Mouse (Mus musculus) hindbrain, embryonic 10.5 days (tissue): ENCODE measurements around the gene Necap2. TPM values are rescaled to one million over a fixed set of nuclear protein-coding genes. Genes with fewer than 3 reads are reported as not detected.

Experiments used
- DNase-seq: peaks from one replicate; pipeline ENCODE4 v3.0.0-alpha.2; 2017; ENCODE audit warnings: low spot score
- H3K27ac ChIP-seq: fragments of 300-500 bp; sonication (generic); 2 replicates; pipeline ENCODE4 v1.5.1; 2016; ENCODE audit warnings: mild to moderate bottlenecking, moderate library complexity
- H3K27me3 ChIP-seq: fragments of 300-500 bp; sonication (generic); 2 replicates; pipeline ENCODE4 v1.6.1; 2016; ENCODE audit warnings: mild to moderate bottlenecking; ENCODE audit not compliant: poor library complexity, insufficient read depth, severe bottlenecking
- H3K36me3 ChIP-seq: fragments of 300-500 bp; sonication (generic); 2 replicates; pipeline ENCODE4 v1.6.1; 2016; ENCODE audit warnings: mild to moderate bottlenecking, moderate library complexity
- H3K4me1 ChIP-seq: fragments of 300-500 bp; sonication (generic); replicated peaks from 2 replicates; pipeline ENCODE4 v1.6.1; 2016; ENCODE audit warnings: mild to moderate bottlenecking
- H3K4me3 ChIP-seq: fragments of 300-500 bp; sonication (generic); 2 replicates; pipeline ENCODE4 v1.5.1; 2016; ENCODE audit warnings: mild to moderate bottlenecking, moderate library complexity
- H3K9me3 ChIP-seq: fragments of 300-500 bp; sonication (generic); 2 replicates; pipeline ENCODE4 v1.6.1; 2016; ENCODE audit warnings: mild to moderate bottlenecking, moderate library complexity
- WGBS: fragments of 180-500 bp; shearing (Covaris S2); methylation state at CpG from one replicate; pipeline ENCODE4 v1.1.7; 2016; 5-methylcytosine and 5-hydroxymethylcytosine counted together
- polyA plus RNA-seq: library from polyadenylated mRNA; unstranded; fragments of >200 nt; fragmentation: Nextera tagmentation; extraction: Ambion mirVana; gene quantifications from 2 replicates; pipeline ENCODE4 v1.2.1, GENCODE M21; 2016

Gene Necap2
- polyA plus RNA-seq, 1 experiment from 2014 or later, result 66.0 TPM

- H3K9me3 ChIP-seq, result no peaks in the 10 kb centered on the region
- peaks cover 71% of the 10 kb centered on the region for H3K36me3 ChIP-seq
- WGBS, result 90% methylated on average over 9 of the region's 9 CpGs
- no peak overlapping the region for H3K4me3 ChIP-seq
- H3K27ac ChIP-seq, result no peak overlapping the region
- no peaks in the 10 kb centered on the region for H3K4me1 ChIP-seq
- no peaks in the 10 kb centered on the region for H3K27me3 ChIP-seq
- no peak for DNase-seq
These were observed 10.6 kb downstream of the Necap2 start for GRCm38 (mm10) chr4:141067516-141068046.

- Histone ChIP-seq H3K36me3 (peaks cover 65% of the 10 kb centered on the region), H3K4me3 (no peak overlapping the region), H3K9me3 (no peaks in the 10 kb centered on the region), H3K27ac (no peak overlapping the region), H3K27me3 (no peaks in the 10 kb centered on the region), H3K4me1 (no peaks in the 10 kb centered on the region)
- DNase-seq, result no peak
- 87% methylated on average over 12 of the region's 12 CpGs for WGBS
These were observed 11.2 kb downstream of the Necap2 start for GRCm38 (mm10) chr4:141066709-141067515.

- Histone ChIP-seq H3K9me3 (no peaks in the 10 kb centered on the region), H3K4me3 (no peak overlapping the region), H3K4me1 (peaks cover 14% of the 10 kb centered on the region), H3K27me3 (no peaks in the 10 kb centered on the region), H3K36me3 (peaks cover 47% of the 10 kb centered on the region), H3K27ac (no peak overlapping the region)
- peak; percentile 83 for DNase-seq
- WGBS, result 5% methylated on average over 8 of the region's 8 CpGs
These were observed 13.0 kb downstream of the Necap2 start for GRCm38 (mm10) chr4:141065123-141065522.

- WGBS, result 86% methylated on average over 4 of the region's 4 CpGs
- Histone ChIP-seq H3K4me3 (no peak overlapping the region), H3K27me3 (no peaks in the 10 kb centered on the region), H3K4me1 (peaks cover 23% of the 10 kb centered on the region), H3K27ac (no peak overlapping the region), H3K9me3 (no peaks in the 10 kb centered on the region), H3K36me3 (peaks cover 37% of the 10 kb centered on the region)
- DNase-seq, result no peak
These were observed 14.0 kb downstream of the Necap2 start for GRCm38 (mm10) chr4:141064104-141064659.

GRCm38 (mm10) chr4:141060426-141061301 lies 17.5 kb downstream of the Necap2 start, which contains the start of gene Crocc:
Gene Crocc (minus strand): TSS chr4:141060550.
- Histone ChIP-seq H3K36me3 (peaks cover 25% of the 10 kb centered on the region), H3K27me3 (no peaks in the 10 kb centered on the region), H3K4me1 (peaks cover 37% of the 10 kb centered on the region), H3K27ac (peak within 1 kb of the TSS; percentile 95), H3K4me3 (peak within 1 kb of the TSS; percentile 68), H3K9me3 (no peaks in the 10 kb centered on the region)
- peak; percentile 100 for DNase-seq
- under 1% methylated on average over 77 of the region's 77 CpGs for WGBS

- WGBS, result 2% methylated on average over 32 of the region's 32 CpGs
- peak; percentile 12 for DNase-seq
- H3K9me3 ChIP-seq, result no peaks in the 10 kb centered on the region
- H3K27ac ChIP-seq, result peak overlapping the region; percentile 95
- H3K36me3 ChIP-seq, result peaks cover 31% of the 10 kb centered on the region
- no peaks in the 10 kb centered on the region for H3K27me3 ChIP-seq
- H3K4me1 ChIP-seq, result peaks cover 37% of the 10 kb centered on the region
- peak overlapping the region; percentile 68 for H3K4me3 ChIP-seq
These were observed 18.3 kb downstream of the Necap2 start for GRCm38 (mm10) chr4:141059616-141060425.

GRCm38 (mm10) chr4:141058835-141059234 lies 19.3 kb downstream of the Necap2 start:
- Histone ChIP-seq H3K4me1 (peaks cover 44% of the 10 kb centered on the region), H3K27me3 (no peaks in the 10 kb centered on the region), H3K36me3 (peaks cover 40% of the 10 kb centered on the region), H3K27ac (peak overlapping the region; percentile 23; the same call in 1 of the 2 replicates), H3K9me3 (no peaks in the 10 kb centered on the region), H3K4me3 (peak overlapping the region; percentile 68; the same call in 1 of the 2 replicates)
- 81% methylated on average over 9 of the region's 9 CpGs for WGBS
- DNase-seq, result no peak

GRCm38 (mm10) chr4:141056970-141057369 lies 21.2 kb downstream of the Necap2 start:
- 97% methylated on average over 10 of the region's 10 CpGs for WGBS
- Histone ChIP-seq H3K4me1 (peaks cover 62% of the 10 kb centered on the region), H3K36me3 (peaks cover 52% of the 10 kb centered on the region)

GRCm38 (mm10) chr4:141053568-141054161 lies 24.5 kb downstream of the Necap2 start:
- WGBS, result 24% methylated on average over 17 of the region's 17 CpGs
- Histone ChIP-seq H3K4me3 (peak overlapping the region; percentile 32), H3K4me1 (peaks cover 63% of the 10 kb centered on the region), H3K36me3 (peaks cover 63% of the 10 kb centered on the region), H3K27ac (peak overlapping the region; percentile 87), H3K9me3 (no peaks in the 10 kb centered on the region), H3K27me3 (no peaks in the 10 kb centered on the region)
- DNase-seq, result peak; percentile 65

More at GRCm38 (mm10) chr4:141056970-141057369, 21.2 kb downstream of the Necap2 start:
- Histone ChIP-seq H3K9me3 (no peaks in the 10 kb centered on the region), H3K27me3 (no peaks in the 10 kb centered on the region), H3K4me3 (no peak overlapping the region), H3K27ac (no peak overlapping the region)
- no peak for DNase-seq

GRCm38 (mm10) chr4:141053138-141053537 lies 25.0 kb downstream of the Necap2 start:
- WGBS, result 37% methylated on average over 8 of the region's 8 CpGs
- H3K4me3 ChIP-seq, result peak overlapping the region; percentile 32
- H3K9me3 ChIP-seq, result no peaks in the 10 kb centered on the region
- H3K36me3 ChIP-seq, result peaks cover 67% of the 10 kb centered on the region
- H3K4me1 ChIP-seq, result peaks cover 66% of the 10 kb centered on the region
- DNase-seq, result no peak
- H3K27me3 ChIP-seq, result no peaks in the 10 kb centered on the region
- peak overlapping the region; percentile 87 for H3K27ac ChIP-seq

- no peak for DNase-seq
- Histone ChIP-seq H3K36me3 (peaks cover 68% of the 10 kb centered on the region), H3K27ac (peak overlapping the region; percentile 87; the same call in 1 of the 2 replicates), H3K4me1 (peaks cover 73% of the 10 kb centered on the region), H3K27me3 (no peaks in the 10 kb centered on the region), H3K9me3 (no peaks in the 10 kb centered on the region), H3K4me3 (no peak overlapping the region)
- WGBS, result 91% methylated on average over 12 of the region's 12 CpGs
These were observed 25.7 kb downstream of the Necap2 start for GRCm38 (mm10) chr4:141052442-141052841.
